Mouse (Mus musculus) lung, adult 10 weeks (tissue): Measurements from ENCODE around the gene Olfr1185-ps1. TPM values are rescaled to one million over a fixed set of nuclear protein-coding genes. Genes with fewer than 3 reads are reported as not detected.

Experiments used
- polyA plus RNA-seq: library from polyadenylated mRNA; stranded (reverse); fragments of 350-450 nt; fragmentation: Illumina TruSeq; extraction: RNeasy Lipid Tissue Mini Kit (QIAGEN cat#74804); gene quantifications from one replicate; pipeline ENCODE4 v1.2.3, GENCODE M21; 2014; ENCODE audit warnings: low read depth, low replicate concordance; ENCODE audit not compliant: insufficient read depth

The Olfr1185-ps1 gene
- polyA plus RNA-seq: not detected

GRCm38 (mm10) chr2:88493020-88493419, at the start of gene Olfr1185-ps1:
TSS of gene Olfr1185-ps1 (plus strand) at chr2:88493320.

DNA sequence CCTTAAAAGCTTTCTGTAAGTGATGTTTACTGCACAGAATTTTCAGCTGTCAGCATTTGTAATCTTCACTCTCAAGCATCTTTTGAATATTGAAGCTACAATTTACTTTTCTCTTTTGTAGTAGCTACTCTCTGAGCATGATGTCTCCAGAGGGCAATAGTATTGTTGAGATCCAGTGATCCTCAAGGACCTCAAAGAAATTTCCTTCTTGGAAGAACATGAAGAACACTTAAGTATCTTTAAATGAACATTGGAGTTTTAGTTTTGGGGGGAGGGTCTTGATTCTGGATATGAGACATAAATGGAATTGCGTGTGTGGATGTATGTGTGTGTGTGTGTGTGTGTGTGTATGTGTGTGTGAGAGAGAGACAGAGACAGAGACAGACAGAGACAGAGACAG, 44.1 kb upstream of the Olfr1185-ps1 start, which contains the start of gene Gm13757:
TSS of gene Gm13757 (minus strand) at position 101 of the 400 bp plus-strand sequence.

DNA sequence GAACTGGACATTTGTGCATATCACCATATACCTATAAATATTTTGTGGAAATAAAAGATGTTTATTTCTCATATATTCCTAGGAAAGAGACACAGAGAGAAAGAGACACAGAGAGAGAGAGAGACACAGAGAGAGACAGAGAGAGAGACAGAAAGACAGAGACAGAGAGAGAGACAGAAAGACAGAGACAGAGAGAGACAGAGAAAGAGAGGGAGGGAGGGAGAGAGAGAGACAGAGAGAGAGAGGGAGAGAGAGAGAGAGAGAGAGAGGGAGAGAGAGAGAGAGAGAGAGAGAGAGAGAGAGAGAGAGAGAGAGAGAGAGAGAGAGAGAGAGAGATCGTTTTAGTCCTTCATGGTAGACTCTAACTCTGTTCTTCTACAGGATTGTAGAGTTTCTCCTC, 38.6 kb upstream of the Olfr1185-ps1 start, which contains the start of gene Olfr1183:
TSS of gene Olfr1183 (plus strand) at position 301 of the 400 bp plus-strand sequence.

DNA sequence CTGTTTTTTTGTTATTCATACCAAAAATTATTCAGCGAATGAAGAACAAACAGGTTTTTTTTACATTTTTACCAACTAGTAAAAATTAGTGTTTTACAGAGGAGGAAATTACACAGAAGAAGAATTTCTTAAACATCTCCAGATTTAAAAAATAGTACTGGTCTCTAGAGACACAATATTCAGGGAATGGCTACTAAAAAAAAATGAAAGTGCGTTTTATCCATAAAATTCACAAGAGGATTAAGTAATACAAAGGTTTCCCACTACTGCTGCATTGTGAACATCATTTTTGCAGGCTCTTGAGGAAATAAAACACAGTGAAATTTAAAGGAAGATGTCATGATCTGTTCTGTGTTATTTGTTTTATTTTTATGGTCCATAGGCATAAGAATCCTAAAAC, 9.8 kb upstream of the Olfr1185-ps1 start, which contains the start of gene Olfr1184:
TSS of gene Olfr1184 (plus strand) at position 301 of the 400 bp plus-strand sequence.

GRCm38 (mm10) chr2:88518251-88518650, 25.1 kb downstream of the Olfr1185-ps1 start, which contains the start of gene Olfr1186:
TSS of gene Olfr1186 (plus strand) at chr2:88518551.

Other genes starting within 250 kb of the Olfr1185-ps1 start
- not detected for gene Olfr1173, start 213.4 kb upstream of the Olfr1185-ps1 start, polyA plus RNA-seq
- not detected for gene Olfr1174-ps, start 178.2 kb upstream of the Olfr1185-ps1 start, polyA plus RNA-seq
- gene Olfr1175-ps, start 166.1 kb upstream of the Olfr1185-ps1 start, polyA plus RNA-seq: not detected
- gene Olfr1176, start 156.6 kb upstream of the Olfr1185-ps1 start, polyA plus RNA-seq: not detected
- not detected for gene Olfr1177-ps, start 146.8 kb upstream of the Olfr1185-ps1 start, polyA plus RNA-seq
- not detected for gene Olfr1178, start 106.3 kb upstream of the Olfr1185-ps1 start, polyA plus RNA-seq
- not detected for gene Olfr1179, start 86.9 kb upstream of the Olfr1185-ps1 start, polyA plus RNA-seq
- gene Olfr1180, start 74.2 kb upstream of the Olfr1185-ps1 start, polyA plus RNA-seq: not detected
- not detected for gene Olfr1181, start 67.1 kb upstream of the Olfr1185-ps1 start, polyA plus RNA-seq
- gene Gm13757, start 44.2 kb upstream of the Olfr1185-ps1 start, polyA plus RNA-seq: not detected
- gene Olfr1183, start 38.5 kb upstream of the Olfr1185-ps1 start, polyA plus RNA-seq: not detected
- not detected for gene Olfr1184, start 9.7 kb upstream of the Olfr1185-ps1 start, polyA plus RNA-seq
- not detected for gene Olfr1186, start 25.2 kb downstream of the Olfr1185-ps1 start, polyA plus RNA-seq
- not detected for gene Olfr1188, start 63.6 kb downstream of the Olfr1185-ps1 start, polyA plus RNA-seq
- gene Olfr1189, start 93.1 kb downstream of the Olfr1185-ps1 start, polyA plus RNA-seq: not detected
- gene Olfr1191-ps1, start 147.2 kb downstream of the Olfr1185-ps1 start, polyA plus RNA-seq: not detected
- not detected for gene Olfr1192-ps1, start 155.2 kb downstream of the Olfr1185-ps1 start, polyA plus RNA-seq
- gene Olfr1193, start 182.3 kb downstream of the Olfr1185-ps1 start, polyA plus RNA-seq: not detected
- gene Olfr1195, start 195.9 kb downstream of the Olfr1185-ps1 start, polyA plus RNA-seq: not detected
- gene Olfr1196, start 211.3 kb downstream of the Olfr1185-ps1 start, polyA plus RNA-seq: not detected
- not detected for gene Olfr1197, start 239.0 kb downstream of the Olfr1185-ps1 start, polyA plus RNA-seq